Comparison of ENCODE assay signal across 12 mouse cellular contexts in the genomic region with DNA sequence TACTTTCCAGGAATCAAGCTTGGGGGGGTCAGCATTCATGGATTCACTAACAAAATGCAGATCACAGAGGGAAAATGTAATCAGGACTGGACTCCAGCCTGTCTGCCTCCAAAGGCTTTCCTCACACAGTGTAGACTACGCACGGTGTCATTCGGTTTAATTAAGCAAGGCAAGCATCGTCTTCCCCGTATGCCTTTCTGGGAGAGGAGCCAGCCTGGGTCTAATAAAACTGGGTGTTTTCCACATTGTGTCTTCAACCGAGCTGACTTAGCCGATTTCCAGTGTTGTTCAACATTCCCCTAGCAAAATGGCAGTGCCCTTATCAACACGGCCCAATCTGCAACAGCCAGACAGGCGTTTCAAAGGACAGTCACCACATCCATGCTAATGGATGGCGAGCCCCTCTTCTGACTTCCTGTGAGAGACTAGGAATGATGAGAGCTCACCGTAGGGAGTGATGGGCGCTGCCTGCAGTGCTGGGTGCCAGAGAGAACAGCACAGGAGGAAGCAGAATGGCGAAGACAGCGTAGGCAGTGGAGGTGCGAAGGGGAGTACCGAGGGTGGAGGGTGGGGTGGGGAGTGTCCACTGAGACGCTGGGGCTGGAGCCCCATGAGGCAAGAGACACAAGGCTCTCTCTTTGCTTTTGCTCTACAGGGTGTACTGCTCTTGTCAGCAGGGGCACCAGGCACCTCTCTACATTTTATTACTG.
DNase-seq lines count a peak whose midpoint lies in the region; ATAC-seq and TF ChIP-seq lines count a peak whose summit lies in the region.
"Had no signal": no experiment of that assay in that cellular context is flagged by ENCODE, and none has a peak within 500 bp of the region (broad histone marks: within the 10 kb centered on the region; RNA-seq: fewer than 3 reads in every experiment).

No protein-coding gene starts in this region.

- H3K36me3 ChIP-seq in liver, embryonic 12.5 days, result no peaks in the 10 kb centered on the region

- no peak for ATAC-seq in liver, embryonic 12.5 days

- H3K27me3 ChIP-seq in liver, embryonic 12.5 days (replicated peaks), result no peaks in the 10 kb centered on the region

- H3K4me1 ChIP-seq in liver, embryonic 12.5 days, result peaks cover 23% of the 10 kb centered on the region

- 59% methylated on average over 17 of the region's 17 CpGs for WGBS in liver, embryonic 12.5 days (ENCODE audit: insufficient replicate concordance)

- no peak overlapping the region for H3K4me3 ChIP-seq in left cerebral cortex, adult 2 months
- peak overlapping the region; percentile 17; the same call in 1 of the 2 replicates for H3K4me3 ChIP-seq in layer of hippocampus, adult 2 months
- H3K4me3 ChIP-seq in liver, embryonic 12.5 days, result no peak overlapping the region

- H3K4me2 ChIP-seq in liver, embryonic 12.5 days, result no peak overlapping the region
- H3K4me2 ChIP-seq: liver, embryonic 11.5 days had no signal

- H3K9ac ChIP-seq in liver, embryonic 12.5 days, result no peak overlapping the region

- peak; percentile 17 for DNase-seq in cerebellum, adult 11-12 months
- no peak for DNase-seq in cerebellum, adult 8-10 months
- DNase-seq in left cerebral cortex, postnatal 25 days (ENCODE audit: low spot score in 2 of 2), result peak; percentile 32 to 37
- no peak for DNase-seq in left cerebral cortex, adult 2 months (ENCODE audit: extremely low spot score in 1 of 2, low spot score in 2 of 2)
- DNase-seq in brain, embryonic 14.5 days (ENCODE audit: low read depth), result peak; percentile 78
- peak in 1 of 2 experiments; percentile 68 for DNase-seq in layer of hippocampus, adult 2 months (ENCODE audit: low spot score in 2 of 2)
- DNase-seq in adrenal gland, adult 18-20 months (ENCODE audit: low spot score in 2 of 2), result no peak
- DNase-seq: heart, postnatal 10 days; kidney, adult 18-20 months; lung, postnatal 36 days had no signal

- TF ChIP-seq POLR2A in brain, embryonic 14.5 days (IDR thresholded peaks at IDR 0.05; ENCODE audit: borderline replicate concordance, extremely low read depth, insufficient read depth, insufficient read length, poor library complexity, severe bottlenecking), result no peak

- TF ChIP-seq CTCF in left cerebral cortex, adult 2 months (IDR thresholded peaks at IDR 0.05), result no peak
- no peak for TF ChIP-seq CTCF in brain, embryonic 14.5 days (IDR thresholded peaks at IDR 0.05; ENCODE audit: borderline replicate concordance, extremely low read depth, insufficient read depth, insufficient read length)
- TF ChIP-seq CTCF in layer of hippocampus, adult 2 months (conservative IDR thresholded peaks at IDR 0.05), result no peak

- no peaks in the 10 kb centered on the region for H3K9me3 ChIP-seq in liver, embryonic 12.5 days (replicated peaks)

- H3K27ac ChIP-seq in left cerebral cortex, adult 2 months, result no peak overlapping the region
- peak overlapping the region; percentile 65 for H3K27ac ChIP-seq in layer of hippocampus, adult 2 months
- no peak overlapping the region for H3K27ac ChIP-seq in liver, embryonic 12.5 days

- intact Hi-C loops in left cerebral cortex, postnatal 25 days (cut with DNase I), result no loop called here
- intact Hi-C loops in left cerebral cortex, adult 2 months (cut with DNase I), result no loop called here

Comparison
In these comparisons a context has a peak if more than half of its experiments do, and no peak if none do; other contexts are left out.
1. DNase-seq: peak in cerebellum, adult 11-12 months (single experiment), left cerebral cortex, postnatal 25 days (2 of 2) and brain, embryonic 14.5 days (single experiment); none in cerebellum, adult 8-10 months (single experiment), left cerebral cortex, adult 2 months (0 of 2) and adrenal gland, adult 18-20 months (0 of 2).